Mouse (Mus musculus): ENCODE measurements around the gene Pla2g4e. TPM values are rescaled to one million over a fixed set of nuclear protein-coding genes. Genes with fewer than 3 reads are reported as not detected.

Gene Pla2g4e
- polyA plus RNA-seq, 1 experiment from 2014 or later = 0.07 TPM

- Histone ChIP-seq H3K27ac (replicated peaks) (no peak overlapping the region), H3K4me1 (no peaks in the 10 kb centered on the region), H3K4me3 (no peak overlapping the region), H3K27me3 (ENCODE audit: low read depth, poor library complexity, severe bottlenecking) (no peaks in the 10 kb centered on the region), H3K9me3 (replicated peaks) (no peaks in the 10 kb centered on the region), H3K36me3 (no peaks in the 10 kb centered on the region)
- WGBS = 91% methylated on average over 5 of the region's 5 CpGs
- DNase-seq (ENCODE audit: low spot score) = no peak
Observed at GRCm38 (mm10) chr2:120214600-120214999, 30.5 kb downstream of the Pla2g4e start.

DNA sequence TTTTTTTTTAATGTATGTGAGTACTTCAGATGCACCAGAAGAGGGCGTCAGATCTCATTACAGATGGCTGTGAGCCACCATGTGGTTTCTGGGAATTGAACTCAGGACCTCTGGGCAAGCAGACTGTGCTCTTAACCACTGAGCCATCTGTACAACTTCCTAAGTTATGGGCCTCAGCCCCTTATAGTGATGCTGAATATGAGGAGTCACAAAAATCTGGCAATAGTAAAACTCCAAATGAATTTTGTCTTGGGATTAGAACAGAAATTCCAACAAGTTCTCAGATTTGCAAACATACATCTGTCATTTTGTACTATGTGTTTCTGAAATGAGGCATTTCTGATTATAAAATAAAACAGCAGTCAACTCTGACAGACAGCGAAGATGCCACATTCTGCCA, 33.7 kb downstream of the Pla2g4e start:
- Histone ChIP-seq H3K27me3 (ENCODE audit: low read depth, poor library complexity, severe bottlenecking) (no peaks in the 10 kb centered on the region), H3K4me1 (no peaks in the 10 kb centered on the region), H3K27ac (replicated peaks) (no peak overlapping the region), H3K9me3 (replicated peaks) (no peaks in the 10 kb centered on the region), H3K36me3 (no peaks in the 10 kb centered on the region), H3K4me3 (no peak overlapping the region)
- WGBS = 61% methylated on average over 2 of the region's 2 CpGs
- DNase-seq (ENCODE audit: low spot score) = no peak

- no peaks in the 10 kb centered on the region for H3K4me1 ChIP-seq
- DNase-seq (ENCODE audit: low spot score) = no peak
- 76% methylated on average over 7 of the region's 7 CpGs for WGBS
- H3K4me3 ChIP-seq = no peak overlapping the region
- no peaks in the 10 kb centered on the region for H3K9me3 ChIP-seq (replicated peaks)
- H3K27ac ChIP-seq (replicated peaks) = no peak overlapping the region
- no peaks in the 10 kb centered on the region for H3K27me3 ChIP-seq (ENCODE audit: low read depth, poor library complexity, severe bottlenecking)
- H3K36me3 ChIP-seq = no peaks in the 10 kb centered on the region
Observed at GRCm38 (mm10) chr2:120207926-120208325, 37.2 kb downstream of the Pla2g4e start.

DNA sequence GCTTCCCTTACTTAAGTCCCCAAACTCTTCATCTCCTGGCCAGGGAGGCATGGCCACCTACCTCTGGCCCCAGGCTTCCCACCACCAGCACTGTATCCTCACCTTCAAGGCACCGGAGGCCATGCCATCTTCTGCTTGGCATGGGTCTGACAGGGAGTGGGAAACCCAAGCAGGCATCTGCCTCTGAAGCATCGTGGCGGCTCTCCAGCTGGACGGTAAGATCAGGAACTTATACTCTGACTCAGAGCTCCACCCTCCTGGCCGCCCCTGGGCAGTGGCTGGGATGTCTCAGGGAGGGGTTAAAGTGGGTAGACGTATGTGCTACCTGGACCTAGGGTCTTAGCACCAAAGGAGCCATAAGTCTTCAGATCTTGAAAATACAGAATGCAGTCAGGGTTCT, 38.1 kb downstream of the Pla2g4e start:
- Histone ChIP-seq H3K9me3 (replicated peaks) (no peaks in the 10 kb centered on the region), H3K4me1 (no peaks in the 10 kb centered on the region), H3K27ac (replicated peaks) (no peak overlapping the region), H3K36me3 (no peaks in the 10 kb centered on the region), H3K27me3 (ENCODE audit: low read depth, poor library complexity, severe bottlenecking) (no peaks in the 10 kb centered on the region), H3K4me3 (no peak overlapping the region)
- no peak for DNase-seq (ENCODE audit: low spot score)
- 89% methylated on average over 6 of the region's 6 CpGs for WGBS

DNA sequence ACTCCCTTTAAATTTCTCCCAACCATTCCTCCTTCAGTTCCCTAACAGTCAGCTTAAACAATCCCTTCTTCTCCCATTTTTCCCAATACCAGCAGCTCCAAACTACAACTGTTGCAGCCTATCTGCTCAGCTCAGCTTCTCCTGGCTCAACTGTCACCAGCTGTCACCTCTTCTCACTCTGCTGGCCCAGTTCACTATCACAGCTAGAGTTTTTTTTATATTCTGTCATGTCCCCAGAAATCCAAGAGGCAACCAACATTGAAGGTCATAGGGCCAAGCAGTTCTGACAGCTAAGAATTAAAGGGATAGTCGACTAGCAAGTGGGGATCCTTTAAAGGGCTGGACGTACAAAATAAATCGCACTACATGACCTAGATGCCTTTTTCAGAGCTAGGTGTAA, 41.4 kb downstream of the Pla2g4e start:
- Histone ChIP-seq H3K4me3 (no peak overlapping the region), H3K4me1 (no peaks in the 10 kb centered on the region), H3K9me3 (replicated peaks) (no peaks in the 10 kb centered on the region), H3K27ac (replicated peaks) (no peak overlapping the region), H3K36me3 (no peaks in the 10 kb centered on the region), H3K27me3 (ENCODE audit: low read depth, poor library complexity, severe bottlenecking) (no peaks in the 10 kb centered on the region)
- DNase-seq (ENCODE audit: low spot score) = no peak
- 79% methylated on average over 3 of the region's 3 CpGs for WGBS

GRCm38 (mm10) chr2:120200077-120200476, 45.1 kb downstream of the Pla2g4e start:
- no peak for DNase-seq (ENCODE audit: low spot score)
- no peak overlapping the region for H3K27ac ChIP-seq (replicated peaks)
- no peaks in the 10 kb centered on the region for H3K4me1 ChIP-seq
- no peak overlapping the region for H3K4me3 ChIP-seq
- H3K36me3 ChIP-seq = no peaks in the 10 kb centered on the region
- no peaks in the 10 kb centered on the region for H3K27me3 ChIP-seq (ENCODE audit: low read depth, poor library complexity, severe bottlenecking)
- 83% methylated on average over 7 of the region's 7 CpGs for WGBS
- H3K9me3 ChIP-seq (replicated peaks) = no peaks in the 10 kb centered on the region

- Histone ChIP-seq H3K4me3 (no peak overlapping the region), H3K36me3 (no peaks in the 10 kb centered on the region), H3K9me3 (replicated peaks) (no peaks in the 10 kb centered on the region), H3K27me3 (ENCODE audit: low read depth, poor library complexity, severe bottlenecking) (no peaks in the 10 kb centered on the region), H3K4me1 (no peaks in the 10 kb centered on the region), H3K27ac (replicated peaks) (no peak overlapping the region)
- no peak for DNase-seq (ENCODE audit: low spot score)
- 88% methylated on average over 4 of the region's 4 CpGs for WGBS
Observed at GRCm38 (mm10) chr2:120188174-120188573, 57.0 kb downstream of the Pla2g4e start.

DNA sequence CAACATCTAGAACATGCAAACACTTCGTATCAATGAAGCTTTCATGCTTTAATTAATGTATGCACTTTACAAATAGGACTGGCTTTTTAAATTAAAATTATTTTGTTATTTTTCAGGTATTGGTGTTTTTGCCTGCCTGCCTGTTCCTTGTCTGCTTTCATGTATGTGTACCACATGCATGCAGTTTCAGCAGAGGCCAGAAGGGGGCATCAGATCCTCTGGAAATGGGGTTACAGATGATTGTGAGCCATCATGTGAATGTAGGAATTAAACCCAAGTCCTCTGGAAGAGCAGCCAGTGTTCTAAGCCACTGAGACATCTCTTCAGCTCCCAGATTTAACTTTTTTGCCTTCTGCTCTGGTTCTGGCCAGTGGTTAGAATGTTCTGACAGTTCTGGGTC, 57.6 kb downstream of the Pla2g4e start:
- no peak for DNase-seq (ENCODE audit: low spot score)
- no peak overlapping the region for H3K4me3 ChIP-seq
- H3K9me3 ChIP-seq (replicated peaks) = no peaks in the 10 kb centered on the region
- H3K36me3 ChIP-seq = no peaks in the 10 kb centered on the region
- WGBS = 90% methylated on average over 1 of the region's 1 CpGs
- no peaks in the 10 kb centered on the region for H3K27me3 ChIP-seq (ENCODE audit: low read depth, poor library complexity, severe bottlenecking)
- H3K4me1 ChIP-seq = no peaks in the 10 kb centered on the region
- H3K27ac ChIP-seq (replicated peaks) = no peak overlapping the region

- WGBS = 82% methylated on average over 6 of the region's 6 CpGs
- Histone ChIP-seq H3K9me3 (replicated peaks) (no peaks in the 10 kb centered on the region), H3K4me3 (no peak overlapping the region), H3K4me1 (no peaks in the 10 kb centered on the region), H3K27ac (replicated peaks) (no peak overlapping the region), H3K27me3 (ENCODE audit: low read depth, poor library complexity, severe bottlenecking) (no peaks in the 10 kb centered on the region), H3K36me3 (no peaks in the 10 kb centered on the region)
- no peak for DNase-seq (ENCODE audit: low spot score)
Observed at GRCm38 (mm10) chr2:120185527-120186276, 59.4 kb downstream of the Pla2g4e start.

GRCm38 (mm10) chr2:120178936-120179335, 66.2 kb downstream of the Pla2g4e start:
- DNase-seq (ENCODE audit: low spot score) = no peak
- no peaks in the 10 kb centered on the region for H3K36me3 ChIP-seq
- no peaks in the 10 kb centered on the region for H3K9me3 ChIP-seq (replicated peaks)
- H3K4me1 ChIP-seq = no peaks in the 10 kb centered on the region
- no peak overlapping the region for H3K4me3 ChIP-seq
- H3K27me3 ChIP-seq (ENCODE audit: low read depth, poor library complexity, severe bottlenecking) = no peaks in the 10 kb centered on the region
- no peak overlapping the region for H3K27ac ChIP-seq (replicated peaks)

GRCm38 (mm10) chr2:120173718-120174117, 71.4 kb downstream of the Pla2g4e start:
- 24% methylated on average over 10 of the region's 10 CpGs for WGBS

DNA sequence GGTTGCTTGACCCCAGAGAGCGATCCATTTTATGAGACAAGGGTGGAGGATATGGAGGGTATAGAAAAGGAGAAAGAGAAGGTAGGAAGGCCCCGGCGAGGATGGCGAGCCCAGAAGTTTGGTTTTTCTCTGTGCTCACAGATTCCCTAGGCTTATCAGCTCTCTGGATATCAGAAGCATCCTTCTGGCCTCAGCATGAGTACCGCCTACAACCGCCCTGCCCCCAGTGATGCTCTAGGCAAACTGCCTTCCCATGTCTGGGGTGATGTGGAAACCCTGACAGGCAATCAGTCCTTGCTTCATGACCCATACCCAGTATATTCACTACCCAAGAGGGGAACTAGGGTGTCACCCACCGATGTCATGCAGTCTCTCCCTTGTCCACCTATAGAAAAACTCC, 73.8 kb downstream of the Pla2g4e start:
- Histone ChIP-seq H3K9me3 (replicated peaks) (no peaks in the 10 kb centered on the region), H3K27ac (replicated peaks) (no peak overlapping the region), H3K27me3 (ENCODE audit: low read depth, poor library complexity, severe bottlenecking) (no peaks in the 10 kb centered on the region), H3K4me1 (no peaks in the 10 kb centered on the region), H3K4me3 (no peak overlapping the region), H3K36me3 (no peaks in the 10 kb centered on the region)
- no peak for DNase-seq (ENCODE audit: low spot score)
- WGBS = 89% methylated on average over 7 of the region's 7 CpGs

More at GRCm38 (mm10) chr2:120173718-120174117, 71.4 kb downstream of the Pla2g4e start:
- H3K27me3 ChIP-seq (ENCODE audit: low read depth, poor library complexity, severe bottlenecking) = no peaks in the 10 kb centered on the region
- H3K36me3 ChIP-seq = no peaks in the 10 kb centered on the region
- DNase-seq (ENCODE audit: low spot score) = peak; percentile 45
- H3K4me1 ChIP-seq = no peaks in the 10 kb centered on the region
- no peak overlapping the region for H3K27ac ChIP-seq (replicated peaks)
- H3K9me3 ChIP-seq (replicated peaks) = no peaks in the 10 kb centered on the region
- H3K4me3 ChIP-seq = no peak overlapping the region

DNA sequence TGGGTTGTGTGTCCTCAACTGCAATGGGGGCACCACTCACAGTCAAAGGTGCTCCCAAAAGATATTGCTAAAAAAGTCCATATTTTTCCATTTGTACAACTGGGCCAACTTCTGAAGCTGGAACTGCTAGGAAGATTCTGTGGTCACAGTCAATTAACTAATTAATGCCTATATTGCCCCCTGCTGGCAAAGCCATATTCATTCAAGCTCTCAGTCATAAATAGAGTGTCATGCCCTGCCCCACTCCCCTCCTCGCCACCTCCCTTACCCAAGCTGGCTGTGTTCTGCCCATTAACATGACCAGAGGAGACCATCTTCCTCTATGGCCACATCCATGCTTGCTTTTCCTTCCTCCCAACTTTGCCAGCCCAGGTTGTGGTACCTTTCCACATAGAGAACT, 74.4 kb downstream of the Pla2g4e start:
- WGBS = 68% methylated on average over 1 of the region's 1 CpGs
- H3K9me3 ChIP-seq (replicated peaks) = no peaks in the 10 kb centered on the region
- no peak overlapping the region for H3K4me3 ChIP-seq
- no peak overlapping the region for H3K27ac ChIP-seq (replicated peaks)
- H3K36me3 ChIP-seq = no peaks in the 10 kb centered on the region
- no peak for DNase-seq (ENCODE audit: low spot score)
- no peaks in the 10 kb centered on the region for H3K4me1 ChIP-seq
- no peaks in the 10 kb centered on the region for H3K27me3 ChIP-seq (ENCODE audit: low read depth, poor library complexity, severe bottlenecking)

GRCm38 (mm10) chr2:120169382-120169781, 75.8 kb downstream of the Pla2g4e start:
- Histone ChIP-seq H3K9me3 (replicated peaks) (no peaks in the 10 kb centered on the region), H3K4me1 (no peaks in the 10 kb centered on the region), H3K27ac (replicated peaks) (no peak overlapping the region), H3K4me3 (no peak overlapping the region), H3K36me3 (no peaks in the 10 kb centered on the region), H3K27me3 (ENCODE audit: low read depth, poor library complexity, severe bottlenecking) (no peaks in the 10 kb centered on the region)
- 78% methylated on average over 3 of the region's 3 CpGs for WGBS
- no peak for DNase-seq (ENCODE audit: low spot score)

Data from midbrain, embryonic 10.5 days (tissue).